In the genomic region with DNA sequence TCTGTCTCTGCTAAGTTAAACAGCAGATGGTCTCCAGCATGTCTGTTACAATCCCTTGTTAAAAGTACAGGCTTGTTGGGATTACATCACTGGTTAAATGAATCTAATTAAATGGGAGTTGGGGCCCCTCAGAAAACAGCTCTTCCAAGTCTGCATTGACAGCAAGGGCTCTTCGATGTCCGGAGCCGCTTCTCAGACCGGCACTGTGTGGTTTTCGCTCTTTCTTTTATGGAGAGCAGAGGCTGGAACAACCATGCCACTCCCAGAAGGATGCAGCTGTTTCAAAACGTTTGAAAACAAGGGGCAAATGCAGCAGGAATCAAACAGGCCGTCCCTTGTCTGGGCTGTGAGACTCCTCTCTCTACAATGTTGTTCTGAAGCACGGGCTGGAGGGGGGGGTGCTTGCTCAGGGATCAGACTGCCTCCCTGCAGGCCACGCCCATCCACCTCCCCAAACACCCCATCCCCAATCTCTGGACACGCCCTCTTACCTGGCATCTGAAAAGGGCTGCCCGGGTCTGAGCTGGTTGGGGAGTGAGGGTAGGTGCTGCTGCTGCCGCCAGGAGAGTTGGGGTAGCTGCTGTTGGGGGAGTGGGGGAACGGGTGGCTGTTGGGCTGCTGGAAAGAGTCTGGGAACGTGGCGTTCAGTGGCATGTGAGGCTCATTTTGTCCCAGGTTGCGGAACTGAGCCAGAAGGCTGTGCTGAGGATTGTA, we compare ENCODE assay signal across 10 mouse cellular contexts. TPM values are rescaled to one million over a fixed set of nuclear protein-coding genes. Genes with fewer than 3 reads are reported as not detected.
DNase-seq lines count a peak whose midpoint lies in the region; ATAC-seq and TF ChIP-seq lines count a peak whose summit lies in the region.
"Had no signal": no experiment of that assay in that cellular context is flagged by ENCODE, and none has a peak within 500 bp of the region (broad histone marks: within the 10 kb centered on the region; RNA-seq: fewer than 3 reads in every experiment).

No protein-coding gene starts in this region.

- no peaks in the 10 kb centered on the region for H3K9me3 ChIP-seq in kidney, embryonic 16.5 days (ENCODE audit: low read length)
- H3K9me3 ChIP-seq in forebrain, embryonic 12.5 days = no peaks in the 10 kb centered on the region
- H3K9me3 ChIP-seq in limb, embryonic 10.5 days (replicated peaks) = no peaks in the 10 kb centered on the region
- H3K9me3 ChIP-seq in stomach, embryonic 15.5 days = no peaks in the 10 kb centered on the region

- H3K36me3 ChIP-seq in kidney, embryonic 16.5 days (ENCODE audit: insufficient read depth, low read length) = peaks cover 14% of the 10 kb centered on the region; the same call in 1 of the 2 replicates
- H3K36me3 ChIP-seq in forebrain, embryonic 12.5 days (replicated peaks) = peaks cover 29% of the 10 kb centered on the region
- H3K36me3 ChIP-seq in limb, embryonic 10.5 days = peaks cover 81% of the 10 kb centered on the region
- 0 out of 2 replicates have a peak, but pooled peaks cover 15% of the 10 kb centered on the region for H3K36me3 ChIP-seq in stomach, embryonic 15.5 days

- TF ChIP-seq CTCF in cerebellum, adult 2 months (IDR thresholded peaks at IDR 0.05; ENCODE audit: borderline replicate concordance, insufficient read depth, low read depth, low read length) = no peak

- WGBS in kidney, embryonic 16.5 days = 53% methylated on average over 16 of the region's 16 CpGs
- WGBS in forebrain, embryonic 12.5 days = 24% methylated on average over 16 of the region's 16 CpGs
- 59% methylated on average over 16 of the region's 16 CpGs for WGBS in limb, embryonic 10.5 days
- WGBS in stomach, embryonic 15.5 days = 45% methylated on average over 16 of the region's 16 CpGs
- 54% methylated on average over 16 of the region's 16 CpGs for WGBS in cerebellum, adult 2 months

- peaks cover 10% of the 10 kb centered on the region for H3K4me1 ChIP-seq in kidney, embryonic 16.5 days (ENCODE audit: insufficient read depth, low read length)
- H3K4me1 ChIP-seq in forebrain, embryonic 12.5 days = peaks cover 34% of the 10 kb centered on the region
- H3K4me1 ChIP-seq in limb, embryonic 10.5 days = peaks cover 28% of the 10 kb centered on the region
- peaks cover 23% of the 10 kb centered on the region for H3K4me1 ChIP-seq in stomach, embryonic 15.5 days
- peaks cover 20% of the 10 kb centered on the region for H3K4me1 ChIP-seq in cerebellum, adult 2 months (ENCODE audit: control insufficient read depth, insufficient read depth, low read length)

- H3K4me3 ChIP-seq in kidney, embryonic 16.5 days (ENCODE audit: low read length) = no peak overlapping the region
- H3K4me3 ChIP-seq in forebrain, embryonic 12.5 days (replicated peaks) = no peak overlapping the region
- H3K4me3 ChIP-seq in limb, embryonic 10.5 days = no peak overlapping the region
- no peak overlapping the region for H3K4me3 ChIP-seq in stomach, embryonic 15.5 days (replicated peaks)
- H3K4me3 ChIP-seq in cerebellum, adult 2 months (replicated peaks; ENCODE audit: insufficient read depth, low read depth, low read length) = no peak overlapping the region

- H3K27ac ChIP-seq in kidney, embryonic 16.5 days (ENCODE audit: low read length) = no peak overlapping the region
- peak overlapping the region; percentile 82 for H3K27ac ChIP-seq in forebrain, embryonic 12.5 days
- peak overlapping the region; percentile 28; the same call in 1 of the 2 replicates for H3K27ac ChIP-seq in limb, embryonic 10.5 days
- peak overlapping the region; percentile 77 for H3K27ac ChIP-seq in stomach, embryonic 15.5 days
- no peak overlapping the region for H3K27ac ChIP-seq in cerebellum, adult 2 months (ENCODE audit: insufficient read depth, low read length)

- H3K27me3 ChIP-seq in kidney, embryonic 16.5 days (ENCODE audit: insufficient read depth, low read length) = no peaks in the 10 kb centered on the region
- 0 out of 2 replicates have a peak, but pooled peaks cover 4% of the 10 kb centered on the region for H3K27me3 ChIP-seq in forebrain, embryonic 12.5 days
- H3K27me3 ChIP-seq in limb, embryonic 10.5 days (ENCODE audit: low read depth, poor library complexity, severe bottlenecking) = no peaks in the 10 kb centered on the region
- no peaks in the 10 kb centered on the region for H3K27me3 ChIP-seq in stomach, embryonic 15.5 days (replicated peaks)
- no peaks in the 10 kb centered on the region for H3K27me3 ChIP-seq in cerebellum, adult 2 months (ENCODE audit: control insufficient read depth, insufficient read depth, low read length)

- no peak for TF ChIP-seq POLR2A in cerebellum, adult 2 months (IDR thresholded peaks at IDR 0.05; ENCODE audit: borderline replicate concordance, insufficient read depth, low read length)

- H3K9ac ChIP-seq in kidney, embryonic 16.5 days (replicated peaks; ENCODE audit: low read length) = no peak overlapping the region
- H3K9ac ChIP-seq in forebrain, embryonic 12.5 days = peak overlapping the region; percentile 36; the same call in 1 of the 2 replicates
- no peak overlapping the region for H3K9ac ChIP-seq in stomach, embryonic 15.5 days

- no peak overlapping the region for H3K4me2 ChIP-seq in kidney, embryonic 16.5 days (replicated peaks; ENCODE audit: low read depth, low read length)
- H3K4me2 ChIP-seq in forebrain, embryonic 12.5 days = peak overlapping the region; percentile 40
- no peak overlapping the region for H3K4me2 ChIP-seq in stomach, embryonic 15.5 days

- no peak for DNase-seq in kidney, adult 9 months
- peak; percentile 35 for DNase-seq in limb, embryonic 10.5 days (ENCODE audit: low spot score)
- DNase-seq in cerebellum, adult 2 months = no peak
- no peak for DNase-seq in adrenal gland, postnatal 4 days (ENCODE audit: low spot score in 2 of 2)
- no peak for DNase-seq in spleen, adult 12 weeks (ENCODE audit: low spot score)
- DNase-seq: cerebellum, postnatal 14 days; thymus, postnatal 14 days had no signal

- ATAC-seq in kidney, embryonic 16.5 days (ENCODE audit: low FRiP score, low TSS enrichment) = peak; percentile 43; the same call in 1 of the 2 replicates
- ATAC-seq in forebrain, embryonic 12.5 days (ENCODE audit: low FRiP score) = peak; percentile 79
- peak; percentile 65 for ATAC-seq in stomach, embryonic 15.5 days (ENCODE audit: insufficient read depth, low FRiP score, low read depth)

RNA-seq across cellular contexts. Expression of gene Smad1, which starts 43.4 kb away (rescaled TPM):
- 38.3 and 42.8 TPM in 2 replicates for polyA plus RNA-seq in kidney, embryonic 16.5 days (2015; fragmentation: Nextera tagmentation; extraction: Ambion mirVana)
- polyA plus RNA-seq in forebrain, embryonic 12.5 days (2016; fragmentation: Nextera tagmentation; extraction: Ambion mirVana) = 63.7 and 63.8 TPM in 2 replicates
- 37.0 and 39.6 TPM in 2 replicates for polyA plus RNA-seq in limb, embryonic 10.5 days (2016; fragmentation: Nextera tagmentation; extraction: Ambion mirVana)
- 39.8 and 39.9 TPM in 2 replicates for polyA plus RNA-seq in stomach, embryonic 15.5 days (2015; fragmentation: Nextera tagmentation; extraction: Ambion mirVana)
- 29.1 and 29.5 TPM in 2 replicates for polyA plus RNA-seq in cerebellum, adult 2 months (2012; rRNA removed)
- total RNA-seq in adrenal gland, postnatal 4 days (2021) = 10 to 100 TPM; 48.6 to 54.4 TPM

Comparison
In these comparisons a context has a peak if more than half of its experiments do, and no peak if none do; other contexts are left out.
1. H3K27ac ChIP-seq: peak in forebrain, embryonic 12.5 days (single experiment), limb, embryonic 10.5 days (single experiment) and stomach, embryonic 15.5 days (single experiment); none in kidney, embryonic 16.5 days (single experiment) and cerebellum, adult 2 months (single experiment).
2. Peak in every context shown above with its lines, with median percentiles within 50 percentile points of each other: ATAC-seq.